Mouse (Mus musculus) stomach, embryonic 14.5 days (tissue): ENCODE results near the gene Golph3. TPM values are rescaled to one million over a fixed set of nuclear protein-coding genes. Genes with fewer than 3 reads are reported as not detected.

ENCODE experiments used
- ATAC-seq: fragments of 200-750 bp; cut with Nextera tagmentation; 2 replicates; pipeline ENCODE4 v1.8.0; 2017; ENCODE audit warnings: low read depth, moderate TSS enrichment; ENCODE audit not compliant: insufficient number of reproducible peaks, insufficient read depth, low FRiP score
- H3K27ac ChIP-seq: fragments of 300-500 bp; sonication (generic); 2 replicates; pipeline ENCODE4 v1.5.1; 2014; ENCODE audit warnings: mild to moderate bottlenecking, low read length, moderate library complexity, mixed read lengths
- H3K27me3 ChIP-seq: fragments of 300-500 bp; sonication (generic); 2 replicates; pipeline ENCODE4 v1.6.1; 2014; ENCODE audit warnings: low read length, control low read depth, mixed read lengths; ENCODE audit not compliant: control insufficient read depth, insufficient read depth
- H3K36me3 ChIP-seq: fragments of 300-500 bp; sonication (generic); 2 replicates; pipeline ENCODE4 v1.6.1; 2014; ENCODE audit warnings: mild to moderate bottlenecking, control low read depth, low read length, moderate library complexity, mixed read lengths; ENCODE audit not compliant: control insufficient read depth, insufficient read depth
- H3K4me1 ChIP-seq: fragments of 300-500 bp; sonication (generic); 2 replicates; pipeline ENCODE4 v1.6.1; 2014; ENCODE audit warnings: low read length, control low read depth, mixed read lengths; ENCODE audit not compliant: control insufficient read depth, insufficient read depth
- H3K4me2 ChIP-seq: fragments of 300-500 bp; sonication (generic); replicated peaks from 2 replicates; pipeline ENCODE4 v1.6.1; 2014; ENCODE audit warnings: low read depth, low read length, control low read depth
- H3K4me3 ChIP-seq: fragments of 300-500 bp; sonication (generic); 2 replicates; pipeline ENCODE4 v1.5.1; 2014; ENCODE audit warnings: low read depth, low read length, control low read depth
- H3K9ac ChIP-seq: fragments of 300-500 bp; sonication (generic); replicated peaks from 2 replicates; pipeline ENCODE4 v1.6.1; 2014; ENCODE audit warnings: low read depth, mild to moderate bottlenecking, control low read depth, low read length, moderate library complexity, mixed read lengths
- H3K9me3 ChIP-seq: fragments of 300-500 bp; sonication (generic); 2 replicates; pipeline ENCODE4 v1.6.1; 2016; ENCODE audit warnings: low read depth, low read length, control low read depth; ENCODE audit not compliant: control insufficient read depth
- WGBS: fragments of 180-500 bp; shearing (Covaris S2); extraction: QIAGEN DNeasy Blood & Tissue Kit; methylation state at CpG from one replicate; pipeline ENCODE4 v1.1.7; 2014; 5-methylcytosine and 5-hydroxymethylcytosine counted together
- polyA plus RNA-seq: library from polyadenylated mRNA; unstranded; fragments of >200 nt; fragmentation: Nextera tagmentation; extraction: Ambion mirVana; gene quantifications from 2 replicates; pipeline ENCODE4 v1.2.1, GENCODE M21; 2014

The Golph3 gene
- polyA plus RNA-seq, 1 experiment from 2014 or later = 101 TPM

GRCm38 (mm10) chr15:12311465-12311864 lies 9.8 kb upstream of the Golph3 start:
- ATAC-seq = no peak
- no peaks in the 10 kb centered on the region for H3K27me3 ChIP-seq
- H3K9ac ChIP-seq = no peak overlapping the region
- H3K27ac ChIP-seq = no peak overlapping the region
- H3K9me3 ChIP-seq = no peaks in the 10 kb centered on the region
- 82% methylated on average over 7 of the region's 7 CpGs for WGBS
- H3K4me1 ChIP-seq = no peaks in the 10 kb centered on the region
- H3K36me3 ChIP-seq = no peaks in the 10 kb centered on the region
- no peak overlapping the region for H3K4me2 ChIP-seq
- no peak overlapping the region for H3K4me3 ChIP-seq

GRCm38 (mm10) chr15:12313255-12313654 lies 8.0 kb upstream of the Golph3 start:
- Histone ChIP-seq H3K4me3 (no peak overlapping the region), H3K27me3 (no peaks in the 10 kb centered on the region), H3K27ac (no peak overlapping the region), H3K9me3 (no peaks in the 10 kb centered on the region), H3K4me1 (no peaks in the 10 kb centered on the region), H3K4me2 (no peak overlapping the region), H3K9ac (no peak overlapping the region), H3K36me3 (no peaks in the 10 kb centered on the region)
- WGBS = 9% methylated on average over 1 of the region's 1 CpGs
- peak; percentile 75; the same call in 1 of the 2 replicates for ATAC-seq

- H3K4me1 ChIP-seq = no peaks in the 10 kb centered on the region
- ATAC-seq = no peak
- no peaks in the 10 kb centered on the region for H3K36me3 ChIP-seq
- H3K9me3 ChIP-seq = no peaks in the 10 kb centered on the region
- H3K9ac ChIP-seq = no peak overlapping the region
- no peak overlapping the region for H3K4me2 ChIP-seq
- no peak overlapping the region for H3K27ac ChIP-seq
- no peaks in the 10 kb centered on the region for H3K27me3 ChIP-seq
- H3K4me3 ChIP-seq = no peak overlapping the region
- 62% methylated on average over 5 of the region's 5 CpGs for WGBS
Observed at GRCm38 (mm10) chr15:12314584-12314983, 6.7 kb upstream of the Golph3 start.

GRCm38 (mm10) chr15:12315996-12316395 lies 5.3 kb upstream of the Golph3 start:
- Histone ChIP-seq H3K9ac (no peak overlapping the region), H3K9me3 (no peaks in the 10 kb centered on the region), H3K27ac (no peak overlapping the region), H3K27me3 (no peaks in the 10 kb centered on the region), H3K4me3 (no peak overlapping the region), H3K36me3 (no peaks in the 10 kb centered on the region), H3K4me1 (no peaks in the 10 kb centered on the region), H3K4me2 (no peak overlapping the region)
- WGBS = 59% methylated on average over 2 of the region's 2 CpGs
- ATAC-seq = no peak

GRCm38 (mm10) chr15:12317290-12317689 lies 4.0 kb upstream of the Golph3 start:
- H3K4me3 ChIP-seq = no peak overlapping the region
- WGBS = 74% methylated on average over 5 of the region's 5 CpGs

GRCm38 (mm10) chr15:12318451-12318850 lies 2.8 kb upstream of the Golph3 start:
- H3K36me3 ChIP-seq = no peaks in the 10 kb centered on the region
- H3K4me1 ChIP-seq = 0 out of 2 replicates have a peak, but pooled peaks cover 4% of the 10 kb centered on the region
- no peak overlapping the region for H3K9ac ChIP-seq
- H3K27me3 ChIP-seq = no peaks in the 10 kb centered on the region
- whole genome bisulfite sequencing = 82% methylated on average over 8 of the region's 8 CpGs
- H3K4me2 ChIP-seq = no peak overlapping the region
- no peak overlapping the region for H3K27ac ChIP-seq
- no peaks in the 10 kb centered on the region for H3K9me3 ChIP-seq
- ATAC-seq = no peak
- H3K4me3 ChIP-seq = no peak overlapping the region

More at GRCm38 (mm10) chr15:12317290-12317689, 4.0 kb upstream of the Golph3 start:
- no peak for ATAC-seq
- Histone ChIP-seq H3K36me3 (no peaks in the 10 kb centered on the region), H3K27ac (no peak overlapping the region), H3K4me2 (no peak overlapping the region), H3K4me1 (no peaks in the 10 kb centered on the region), H3K27me3 (no peaks in the 10 kb centered on the region), H3K9me3 (no peaks in the 10 kb centered on the region), H3K9ac (no peak overlapping the region)

- H3K4me3 ChIP-seq = no peak overlapping the region
- ATAC-seq = no peak
- no peaks in the 10 kb centered on the region for H3K27me3 ChIP-seq
- H3K4me2 ChIP-seq = no peak overlapping the region
- WGBS = 45% methylated on average over 5 of the region's 5 CpGs
- H3K36me3 ChIP-seq = no peaks in the 10 kb centered on the region
- no peaks in the 10 kb centered on the region for H3K9me3 ChIP-seq
- H3K4me1 ChIP-seq = peaks cover 12% of the 10 kb centered on the region; the same call in 1 of the 2 replicates
- no peak overlapping the region for H3K9ac ChIP-seq
- no peak overlapping the region for H3K27ac ChIP-seq
Observed at GRCm38 (mm10) chr15:12319889-12320288, 1.4 kb upstream of the Golph3 start.

GRCm38 (mm10) chr15:12320441-12321090 lies 684 bp upstream of the Golph3 start:
- no peak for ATAC-seq
- Histone ChIP-seq H3K4me1 (peaks cover 12% of the 10 kb centered on the region; the same call in 1 of the 2 replicates), H3K36me3 (no peaks in the 10 kb centered on the region; the same call in 1 of the 2 replicates), H3K27ac (peak overlapping the region; percentile 94), H3K9ac (peak overlapping the region; percentile 83), H3K27me3 (no peaks in the 10 kb centered on the region), H3K4me2 (peak overlapping the region; percentile 76), H3K4me3 (peak overlapping the region; percentile 88), H3K9me3 (no peaks in the 10 kb centered on the region)
- WGBS = 2% methylated on average over 22 of the region's 22 CpGs
